Mouse (Mus musculus) right cerebral cortex, adult 18-20 months (tissue): ENCODE data around the gene Rsu1.
A peak's percentile ranks its signal among the peaks of the same experiment; 100 is the strongest.

Source experiments
- DNase-seq: peaks from one replicate; pipeline ENCODE4 v3.0.0; 2022; ENCODE audit warnings: mixed read lengths

Rsu1 gene

DNA sequence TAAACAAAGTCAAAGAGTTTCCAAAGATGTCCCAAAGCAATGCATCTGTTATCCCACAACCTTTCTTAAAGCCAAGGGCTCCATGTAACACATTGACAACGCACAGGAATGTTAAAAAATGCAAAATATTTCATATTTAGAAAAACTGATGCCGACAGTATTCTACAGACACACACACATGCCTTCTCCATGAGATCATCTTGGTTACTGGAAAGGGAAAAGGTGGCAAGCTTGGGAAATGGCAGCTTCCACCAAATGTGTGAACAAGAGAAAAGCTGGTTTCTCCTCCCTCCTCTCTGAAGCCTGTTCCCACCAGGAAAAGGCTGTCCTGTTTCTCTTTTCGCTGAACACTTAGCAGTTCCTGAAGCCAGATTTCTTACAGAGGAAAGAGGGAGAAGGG, 232.4 kb downstream of the Rsu1 start:
- DNase-seq, result peak; percentile 8
